Mouse (Mus musculus): ENCODE measurements around the gene B4gat1.
"Not testable (repeated sequence)": the region's sequence is repeated elsewhere in the genome, so short reads cannot be mapped to it uniquely, and the experiment has no call there.

B4gat1 gene

DNA sequence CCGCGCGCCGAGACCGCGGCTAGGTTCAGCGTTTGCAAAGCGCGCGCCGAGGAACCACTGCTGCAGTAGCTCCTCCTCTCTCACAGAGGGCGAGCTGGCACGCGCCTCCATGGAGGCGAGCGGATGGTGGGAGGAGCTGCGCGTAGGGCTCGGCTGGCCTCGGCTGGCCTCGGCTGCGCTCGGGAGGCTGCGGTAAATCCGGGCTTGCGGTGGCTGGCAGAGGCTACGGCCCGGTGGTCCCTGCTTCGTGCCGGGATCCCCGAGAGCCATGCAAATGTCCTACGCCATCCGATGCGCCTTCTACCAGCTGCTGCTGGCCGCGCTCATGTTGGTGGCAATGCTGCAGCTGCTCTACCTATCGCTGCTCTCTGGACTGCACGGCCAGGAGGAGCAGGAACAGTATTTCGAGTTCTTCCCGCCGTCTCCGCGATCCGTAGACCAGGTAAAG lies at the start of gene B4gat1, which contains the start of gene AC124502.3:
B4gat1 (plus strand) TSS at position 118 of the 448 bp plus-strand sequence.
AC124502.3 (plus strand) TSS at position 183 of the 448 bp plus-strand sequence.
- peak; percentile 91 for DNase-seq (ENCODE audit: extremely low spot score)

DNA sequence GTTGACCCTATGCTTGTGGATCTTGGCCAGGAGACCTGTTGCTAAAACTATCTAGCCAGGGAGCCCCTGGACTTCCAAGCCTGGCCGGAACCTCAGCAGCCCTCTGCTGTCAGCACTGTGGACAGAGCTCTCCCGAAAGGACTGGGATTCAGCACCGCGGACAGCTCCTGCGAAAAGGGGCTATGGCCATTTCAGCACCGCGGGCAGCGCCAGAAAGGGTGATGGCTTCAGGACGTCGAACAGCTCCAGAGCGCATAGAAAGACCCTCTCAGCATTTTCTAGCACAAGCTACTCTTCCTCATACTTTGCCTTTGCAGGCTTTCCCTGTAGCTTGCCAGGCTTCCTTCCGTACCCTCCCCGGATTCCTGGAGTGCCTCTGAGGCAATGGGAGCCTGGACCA lies 49.6 kb upstream of the B4gat1 start:
- peak; percentile 92 for DNase-seq (ENCODE audit: extremely low spot score)

DNA sequence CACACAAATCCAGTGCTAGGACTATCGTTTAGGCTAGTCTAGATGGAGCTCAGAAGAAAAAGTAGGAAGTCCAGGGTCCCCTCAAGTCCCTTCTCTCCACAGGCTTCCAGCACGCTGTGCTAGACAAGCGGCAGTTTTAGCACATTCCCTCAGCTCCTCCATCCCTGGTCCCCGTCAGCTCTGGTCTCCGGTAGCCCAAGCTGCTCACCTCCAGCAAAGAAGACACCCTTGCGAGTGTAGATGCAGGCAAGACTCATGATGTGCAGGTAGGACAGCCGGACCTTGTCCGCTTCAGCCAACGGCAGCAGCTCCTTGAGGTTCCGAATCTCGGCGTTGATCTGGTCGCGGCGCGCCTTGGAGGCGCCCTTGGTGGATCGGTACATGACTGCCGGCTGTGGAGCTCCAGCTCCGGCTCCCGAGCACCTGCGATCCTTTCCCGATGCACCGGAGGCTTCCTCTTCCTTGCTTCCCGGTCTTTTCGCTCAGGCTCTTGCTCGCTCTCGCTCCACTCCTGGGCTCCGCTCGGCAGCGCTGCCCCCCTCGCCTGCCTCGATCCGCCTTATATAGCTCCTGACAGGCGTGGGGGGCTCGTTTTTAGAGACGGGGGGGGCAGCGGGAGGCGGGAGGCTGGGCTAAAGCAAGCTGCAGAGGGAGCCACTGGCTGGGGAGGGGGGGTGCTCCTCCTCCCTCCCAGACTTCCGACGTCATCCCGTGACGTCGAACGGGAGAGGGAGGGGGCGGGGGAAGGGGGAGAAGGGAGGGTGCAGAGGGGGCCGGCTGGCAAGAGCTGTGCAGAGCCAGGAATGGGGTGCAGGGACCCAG lies 49.0 kb upstream of the B4gat1 start:
- DNase-seq (ENCODE audit: extremely low spot score), result no peak

DNA sequence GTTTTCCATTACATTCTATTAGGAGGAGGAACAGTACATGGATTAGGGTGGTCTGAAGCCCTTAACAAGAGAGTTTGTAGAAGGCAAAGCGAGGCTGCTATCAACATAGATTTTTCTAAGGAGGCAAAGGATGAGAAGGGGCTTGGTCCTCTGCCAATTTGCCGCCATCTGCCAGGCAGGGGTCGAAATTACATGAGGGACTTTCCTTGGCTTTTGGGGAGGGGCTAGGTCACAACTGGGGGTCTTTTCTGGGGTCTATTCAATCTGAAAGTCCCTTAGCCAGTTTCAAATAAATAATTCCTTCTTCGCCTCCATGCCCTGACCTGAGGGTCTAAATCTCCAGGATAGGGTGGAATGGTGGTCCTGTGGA lies 48.4 kb upstream of the B4gat1 start, which contains the start of gene Npas4:
Npas4 (minus strand) TSS at position 61 of the 370 bp plus-strand sequence.
- no peak for DNase-seq (ENCODE audit: extremely low spot score)

DNA sequence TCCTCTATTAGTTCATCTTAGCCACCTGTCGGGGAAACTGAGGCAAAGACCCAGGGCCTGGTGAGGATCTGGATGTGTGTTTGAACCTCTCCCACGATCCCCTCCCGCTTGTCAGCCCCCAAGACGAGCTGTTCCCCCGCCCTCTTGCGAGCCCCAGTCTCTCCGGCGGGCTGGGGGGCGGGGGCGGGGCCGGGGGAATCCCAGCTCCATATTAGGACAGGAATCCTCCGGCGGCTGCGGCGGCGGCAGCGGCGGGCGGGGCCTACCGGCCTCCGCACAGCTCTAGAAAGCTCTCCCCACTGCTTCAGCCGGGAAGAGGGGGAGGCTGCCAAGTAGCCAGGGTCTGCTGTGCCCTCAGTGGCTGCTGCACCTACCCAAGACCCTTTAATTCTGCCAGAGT lies 47.9 kb upstream of the B4gat1 start:
- DNase-seq (ENCODE audit: extremely low spot score), result no peak

DNA sequence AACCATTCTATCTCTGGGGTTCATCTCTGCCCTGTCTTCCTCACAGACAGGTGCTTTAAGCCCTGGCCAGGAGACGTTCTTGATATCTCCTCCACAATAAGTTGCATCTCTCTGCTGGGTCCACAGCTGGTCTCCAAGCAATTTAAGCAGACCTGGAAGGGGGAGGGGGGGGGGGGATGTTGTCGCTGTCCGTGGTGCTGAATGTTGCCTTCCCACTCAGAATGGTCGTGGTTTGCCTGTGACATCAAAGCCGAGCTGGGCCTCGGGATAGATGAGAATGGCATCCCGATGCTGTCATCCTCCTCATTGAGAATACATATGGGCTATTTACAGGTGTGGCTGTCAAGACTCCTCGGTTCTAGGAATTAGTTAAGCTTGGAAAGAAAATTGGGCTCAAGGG lies 46.3 kb upstream of the B4gat1 start:
- peak; percentile 34 for DNase-seq (ENCODE audit: extremely low spot score)

DNA sequence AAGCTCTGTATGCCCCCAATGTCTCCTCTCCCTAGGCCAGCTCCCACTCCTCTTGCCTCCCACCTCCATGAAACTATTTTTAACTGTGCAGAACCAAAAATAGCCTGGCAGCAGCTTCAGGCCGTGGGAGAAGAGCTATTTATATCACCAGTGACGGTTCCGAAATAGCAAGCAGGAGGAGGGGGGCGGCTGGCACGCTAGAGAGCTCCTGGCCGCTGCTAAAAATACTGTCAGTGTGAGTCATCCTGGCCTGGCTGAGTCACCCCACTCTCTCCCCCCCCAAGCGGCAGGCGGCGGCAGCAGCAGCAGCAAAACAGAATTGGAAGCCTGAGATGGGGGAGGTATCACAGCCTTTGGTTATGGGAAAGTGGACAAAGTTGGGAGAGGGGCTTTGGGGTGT lies 45.7 kb upstream of the B4gat1 start:
- DNase-seq (ENCODE audit: extremely low spot score), result no peak

DNA sequence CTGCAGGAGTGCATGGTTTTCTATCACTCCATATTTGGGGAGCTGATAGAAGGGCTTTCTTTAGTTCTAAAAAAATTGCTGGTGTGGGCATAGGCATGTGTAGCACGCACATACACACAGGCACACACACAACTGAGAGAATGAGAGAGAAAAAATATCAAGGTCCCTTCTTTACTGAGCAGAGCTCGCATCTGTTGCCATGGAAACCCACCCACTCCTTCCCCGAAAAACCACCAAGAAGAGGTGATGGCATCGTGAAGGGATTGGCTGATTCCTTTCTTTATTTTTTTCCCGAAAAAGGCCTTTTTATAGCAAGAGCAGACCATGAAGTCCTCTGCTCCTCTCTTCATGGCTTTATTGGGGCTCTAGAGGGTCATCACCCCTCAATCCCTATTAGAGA lies 44.6 kb upstream of the B4gat1 start:
- DNase-seq (ENCODE audit: extremely low spot score), result no peak

DNA sequence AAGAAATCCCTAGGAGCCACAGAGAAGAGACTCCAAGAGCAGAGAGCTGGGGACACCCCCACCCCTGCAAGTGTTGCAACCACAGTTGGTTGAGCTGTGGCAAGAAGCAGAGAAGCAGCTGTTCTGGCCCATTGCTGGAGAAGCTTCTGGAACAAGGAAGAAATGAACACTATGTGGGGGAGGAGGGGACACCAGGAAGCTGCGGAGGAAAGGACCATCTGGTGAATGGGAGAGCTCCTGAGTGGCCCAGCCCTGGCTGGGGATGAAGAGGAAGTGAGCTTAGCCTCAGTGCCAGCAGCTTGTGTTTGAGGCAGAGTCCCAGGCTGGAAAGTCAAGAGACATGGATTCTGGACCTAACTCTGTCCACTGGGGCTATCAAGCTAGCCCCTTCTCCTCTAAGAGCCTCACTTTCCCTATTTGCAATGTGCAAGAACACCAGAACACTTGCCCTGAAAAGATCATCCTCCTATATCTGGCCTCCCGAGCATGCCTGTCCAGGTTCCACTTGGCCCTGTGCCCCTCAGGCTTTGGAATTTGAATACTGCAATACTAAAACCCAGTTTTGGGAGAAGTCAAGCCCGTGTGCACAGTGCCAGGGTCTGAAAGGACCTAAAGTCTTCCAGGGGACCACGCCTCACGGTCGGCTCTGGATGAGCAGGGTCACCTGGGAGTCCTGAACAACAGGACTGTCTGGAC lies 39.0 kb upstream of the B4gat1 start:
- DNase-seq (ENCODE audit: extremely low spot score), result no peak

DNA sequence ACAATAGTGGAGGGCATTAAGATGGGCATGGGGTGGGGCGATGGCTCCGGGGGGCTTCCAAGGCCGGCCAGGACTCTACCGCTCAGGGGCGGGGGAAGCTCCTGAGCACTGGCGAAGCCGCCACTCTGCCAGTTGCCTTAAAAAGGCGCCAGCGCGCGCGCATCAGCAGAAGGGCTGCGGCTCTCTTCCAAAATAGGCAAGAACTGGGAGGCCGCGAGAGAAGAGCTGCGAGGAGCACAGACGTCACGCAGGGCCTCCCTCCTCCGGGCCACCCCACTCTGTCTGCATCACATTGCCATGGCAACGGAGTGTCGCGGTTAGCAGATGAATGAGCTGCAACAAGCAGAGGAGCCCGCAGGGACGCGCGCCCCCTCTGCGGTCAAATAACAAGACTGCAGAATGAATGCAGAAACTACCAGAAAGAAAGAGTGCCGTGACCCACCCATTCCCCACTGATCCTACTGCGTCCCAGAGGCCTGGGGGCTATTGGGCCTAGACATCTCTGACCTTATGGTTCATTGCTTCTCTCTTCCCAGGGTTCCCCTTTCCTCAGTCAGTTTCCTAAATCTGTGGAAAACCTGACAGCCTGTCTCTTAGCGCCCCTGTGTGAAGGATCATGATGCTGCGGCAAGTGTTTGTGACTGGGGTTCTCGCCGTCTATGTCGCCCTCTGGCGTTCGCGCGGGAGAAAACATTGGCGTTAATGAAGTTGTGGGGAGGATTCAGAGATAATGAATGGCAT lies 36.8 kb upstream of the B4gat1 start:
- DNase-seq (ENCODE audit: extremely low spot score), result peak; percentile 82

DNA sequence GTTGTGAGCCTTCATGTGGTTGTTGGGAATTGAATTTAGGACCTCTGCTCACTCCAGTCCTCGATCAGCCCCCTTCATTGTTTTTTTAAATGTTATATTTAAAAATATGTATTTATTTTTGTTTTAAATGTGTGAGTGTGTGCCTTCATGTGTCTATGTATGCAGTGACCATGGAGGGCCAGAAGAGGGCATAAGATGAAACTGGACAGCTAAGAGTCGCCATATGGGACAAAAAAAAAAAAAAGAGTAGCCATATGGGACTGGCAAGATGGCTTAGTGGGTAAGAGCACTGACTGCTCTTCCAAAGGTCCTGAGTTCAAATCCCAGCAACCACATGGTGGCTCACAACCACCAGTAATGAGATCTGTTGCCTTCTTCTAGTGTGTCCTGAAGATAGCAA lies 35.0 kb upstream of the B4gat1 start:
- not testable (repeated sequence) for DNase-seq (ENCODE audit: extremely low spot score)

DNA sequence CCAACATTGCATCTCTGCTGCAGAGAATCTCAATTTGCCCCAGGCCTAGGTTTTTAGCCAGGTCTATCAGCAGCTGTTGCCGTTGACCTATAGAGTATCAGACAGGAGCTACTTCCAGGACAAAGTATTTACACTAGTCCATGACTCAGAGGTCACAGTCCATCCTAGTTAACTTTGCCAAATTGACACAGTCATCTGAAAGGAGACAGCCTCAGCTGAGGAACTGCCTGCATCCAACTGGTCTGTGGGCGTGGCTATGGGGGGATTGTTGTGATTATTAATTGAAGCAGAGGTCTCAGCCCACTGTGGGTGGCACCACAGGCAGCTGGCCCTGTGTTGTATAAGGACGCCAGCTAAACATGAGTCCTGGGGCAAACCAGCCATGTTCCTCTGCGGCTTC lies 33.7 kb upstream of the B4gat1 start:
- no peak for DNase-seq (ENCODE audit: extremely low spot score)

DNA sequence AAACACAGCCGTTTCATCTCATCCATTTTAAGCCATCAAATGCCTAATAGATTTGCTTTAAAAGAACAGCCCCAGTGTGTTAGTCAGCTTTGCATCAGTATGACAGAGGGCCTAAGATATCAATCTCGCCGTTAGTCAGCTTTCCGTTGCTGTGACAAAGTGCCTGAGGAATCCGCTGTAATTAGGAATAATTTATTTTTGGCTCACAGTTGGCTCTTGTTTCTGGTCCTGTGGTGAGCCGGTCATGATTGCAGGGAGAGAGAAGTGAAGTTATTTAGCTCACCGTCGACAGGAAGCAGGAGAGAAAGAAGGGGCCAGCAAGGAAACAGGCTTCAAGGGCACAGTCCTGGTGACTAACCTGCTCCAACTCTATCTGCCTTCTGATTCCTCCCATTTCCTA lies 25.5 kb upstream of the B4gat1 start:
- no peak for DNase-seq (ENCODE audit: extremely low spot score)

DNA sequence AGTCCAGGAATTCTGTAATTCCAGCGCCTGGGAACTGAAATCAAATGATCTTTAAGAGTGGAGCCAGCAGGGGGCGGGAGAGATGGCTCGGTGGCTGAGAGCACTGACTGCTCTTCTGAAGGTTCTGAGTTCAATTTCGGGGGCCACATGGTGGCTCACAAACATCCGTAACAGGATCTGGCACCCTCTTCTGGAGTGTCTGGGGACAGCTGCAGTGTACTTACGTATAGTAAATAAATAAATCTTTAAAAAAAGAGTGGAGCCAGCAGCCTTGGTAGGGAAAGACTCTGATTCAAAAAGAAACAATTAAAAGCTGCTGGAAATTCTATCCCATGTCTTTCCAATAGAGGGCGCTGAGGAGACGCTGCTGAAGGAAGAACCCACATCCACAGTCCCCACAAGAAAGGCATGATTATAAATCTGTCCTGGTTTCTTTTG lies 23.6 kb upstream of the B4gat1 start:
- peak; percentile 42 for DNase-seq (ENCODE audit: extremely low spot score)

DNA sequence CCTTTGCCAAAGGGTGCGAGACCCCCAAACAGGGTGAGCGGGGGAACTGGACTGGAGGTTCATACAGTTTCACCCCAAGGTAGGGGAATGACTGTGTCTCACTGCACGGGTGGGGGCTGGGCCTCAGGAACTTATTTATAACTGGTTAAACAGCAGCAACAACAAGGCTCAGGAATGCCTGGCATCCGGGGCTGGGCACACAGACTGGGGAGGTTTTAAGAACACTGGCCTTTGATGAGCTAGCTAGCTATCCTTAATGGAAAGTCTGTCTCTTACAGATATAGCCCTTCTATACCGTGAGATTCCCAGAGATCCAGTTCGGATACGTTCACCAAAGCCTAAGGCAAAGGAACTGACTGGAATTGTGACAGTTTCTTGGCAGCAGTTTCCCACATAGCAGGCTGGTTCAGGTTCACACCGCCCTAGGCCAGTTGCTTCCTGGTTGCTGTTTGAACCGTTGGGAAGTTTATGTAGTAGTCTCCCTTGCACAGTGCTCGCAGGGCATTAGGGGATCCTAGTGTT lies 22.3 kb upstream of the B4gat1 start:
- peak; percentile 33 for DNase-seq (ENCODE audit: extremely low spot score)

DNA sequence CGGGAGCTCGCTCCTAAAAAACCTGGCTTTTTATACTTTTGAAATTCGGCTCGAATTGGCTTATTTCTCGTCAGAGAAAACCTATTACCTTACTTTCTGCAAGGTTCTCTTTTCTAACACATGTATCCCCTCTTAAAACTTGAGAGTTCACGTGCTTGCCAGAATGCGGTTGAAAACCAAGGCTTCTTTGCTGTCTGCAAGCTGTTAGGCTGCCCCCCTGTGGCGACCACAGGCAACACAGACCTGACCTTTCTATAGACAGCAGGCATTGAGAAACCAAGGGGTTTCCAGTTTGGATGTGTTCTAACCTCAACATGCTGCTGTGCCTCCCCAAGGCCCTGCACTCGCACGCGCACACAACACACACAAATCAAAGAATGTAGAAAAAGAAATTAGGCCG lies 21.8 kb upstream of the B4gat1 start:
- peak; percentile 78 for DNase-seq (ENCODE audit: extremely low spot score)

DNA sequence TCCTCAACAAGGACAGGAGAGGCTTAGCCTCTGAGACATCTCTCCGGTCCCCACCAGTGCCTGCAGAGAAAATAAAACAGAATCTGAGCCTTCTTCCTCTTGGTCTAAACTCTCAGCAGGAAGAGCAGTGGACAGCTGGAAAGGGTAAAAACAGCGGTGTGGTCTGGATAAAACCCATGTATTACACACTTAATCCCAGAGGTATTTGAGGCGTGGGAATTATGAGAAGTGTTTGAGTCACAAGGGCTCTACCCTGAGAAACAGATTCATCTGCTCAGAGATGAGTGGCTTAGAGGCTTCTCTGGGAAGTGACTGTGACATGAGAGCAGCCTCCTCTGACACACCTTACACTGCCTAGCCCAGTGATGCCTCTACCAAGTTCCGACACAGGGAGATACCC lies 21.0 kb upstream of the B4gat1 start:
- no peak for DNase-seq (ENCODE audit: extremely low spot score)

DNA sequence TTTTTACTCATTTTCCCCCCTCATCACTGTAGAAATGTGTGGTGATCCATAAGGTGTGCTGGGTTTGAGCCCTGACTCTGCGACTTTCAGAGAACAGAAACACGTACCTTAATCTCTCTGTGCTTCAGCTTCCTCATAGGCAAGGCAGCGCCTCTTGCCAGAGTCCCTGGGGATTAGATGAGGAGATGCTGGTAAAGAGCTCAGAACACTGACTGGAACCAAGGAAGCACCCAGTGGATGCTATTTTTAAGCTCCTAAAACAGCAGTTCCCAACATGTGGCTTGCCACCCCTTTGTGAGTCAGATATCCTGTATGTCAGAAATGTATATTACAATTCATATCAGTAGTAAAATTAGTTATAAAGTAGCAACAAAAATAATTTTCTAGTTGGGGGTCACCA lies 20.4 kb upstream of the B4gat1 start:
- DNase-seq (ENCODE audit: extremely low spot score), result no peak

DNA sequence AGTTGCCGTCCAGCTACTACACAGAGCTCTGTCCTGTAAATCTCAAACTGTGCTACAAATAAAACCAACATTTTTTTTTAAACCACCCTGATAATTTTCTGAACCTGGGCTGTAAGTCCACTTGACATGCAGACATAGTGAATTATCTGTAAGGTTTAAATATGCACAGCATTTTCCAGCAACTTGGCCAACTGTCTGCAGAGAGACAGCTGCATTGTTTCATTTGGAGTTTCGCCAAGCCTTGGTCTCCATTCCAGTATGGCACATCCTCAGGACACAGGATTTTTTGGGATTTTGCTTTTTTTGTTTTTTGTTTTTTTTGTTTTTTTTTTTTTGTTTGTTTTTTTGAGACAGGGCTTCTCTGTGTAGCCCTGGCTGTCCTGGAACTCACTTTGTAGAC lies 17.2 kb upstream of the B4gat1 start:
- no peak for DNase-seq (ENCODE audit: extremely low spot score)

DNA sequence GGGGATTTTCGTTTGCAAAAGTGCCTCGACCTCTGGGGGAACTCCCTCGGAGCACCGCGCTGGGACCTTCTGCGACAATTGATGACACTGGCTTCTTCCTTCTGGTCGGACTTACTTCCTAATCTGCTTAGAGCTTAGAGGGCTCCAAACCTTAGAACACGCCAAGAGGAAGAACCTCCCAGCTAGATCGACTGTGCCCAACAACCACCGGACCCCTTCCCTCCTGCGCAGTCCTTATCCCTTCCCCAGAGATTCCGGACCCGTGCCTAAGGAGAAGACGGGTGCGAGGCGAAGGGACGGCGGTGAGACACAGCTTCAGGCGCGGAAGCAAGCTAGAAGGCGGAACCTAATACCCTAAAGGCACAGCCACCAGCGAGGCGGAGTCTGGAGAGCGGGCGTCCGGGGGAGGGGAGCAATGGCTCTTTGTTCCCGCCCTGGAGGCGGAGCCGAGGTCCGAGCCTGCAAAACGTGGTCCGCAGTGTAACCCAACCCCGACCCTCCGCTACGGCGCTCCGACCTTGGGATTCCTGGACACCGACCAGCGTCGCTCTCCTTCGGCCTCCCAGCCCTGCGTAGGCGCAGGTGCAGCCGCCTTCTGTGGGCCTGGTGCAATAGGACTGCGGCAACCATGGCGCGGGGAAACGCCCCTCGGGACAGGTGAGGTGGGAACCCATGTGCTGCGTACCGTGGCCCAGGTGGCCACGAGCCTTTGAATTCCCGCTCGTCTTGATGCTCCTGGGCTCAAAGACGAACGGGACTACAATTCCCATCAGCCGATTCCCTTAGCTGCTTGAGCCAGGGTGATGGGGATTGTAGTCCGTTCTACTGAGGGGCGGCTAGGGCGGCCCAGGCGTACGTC lies 14.8 kb upstream of the B4gat1 start, which contains the start of gene Slc29a2:
Slc29a2 (plus strand) TSS at position 240 of the 859 bp plus-strand sequence.
- DNase-seq (ENCODE audit: extremely low spot score), result peak; percentile 96

DNA sequence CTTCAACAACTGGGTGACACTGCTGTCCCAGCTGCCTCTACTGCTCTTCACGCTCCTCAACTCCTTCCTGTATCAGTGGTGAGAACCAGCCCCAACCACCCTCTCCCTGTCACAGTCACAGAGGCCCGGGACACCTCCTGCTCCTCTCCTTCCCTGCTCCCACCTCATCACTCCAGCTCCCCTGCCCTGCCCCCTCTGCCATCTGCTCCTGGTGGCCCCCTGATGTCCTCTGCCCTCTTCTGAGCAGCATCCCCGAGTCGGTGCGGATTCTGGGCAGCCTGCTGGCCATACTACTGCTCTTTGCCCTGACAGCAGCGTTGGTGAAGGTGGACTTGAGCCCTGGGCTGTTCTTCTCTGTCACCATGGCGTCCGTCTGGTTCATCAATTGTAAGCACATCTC lies 12.5 kb upstream of the B4gat1 start:
- no peak for DNase-seq (ENCODE audit: extremely low spot score)
